Mouse (Mus musculus): ENCODE measurements around the gene Tbp. TPM values are rescaled to one million over a fixed set of nuclear protein-coding genes. Genes with fewer than 3 reads are reported as not detected.

Gene Tbp
- total RNA-seq, 1 experiment, result 39.4 TPM

GRCm38 (mm10) chr17:15566908-15567307 is 67.2 kb downstream of the Tbp start:
- Histone ChIP-seq H3K36me3 (ENCODE audit: control insufficient read depth, insufficient read depth, low read length, poor library complexity, severe bottlenecking) (no peaks in the 10 kb centered on the region), H3K9ac (ENCODE audit: insufficient read depth, low read depth, low read length, poor library complexity, severe bottlenecking) (no peak overlapping the region), H3K27ac (ENCODE audit: insufficient read depth, low read depth, low read length, poor library complexity, severe bottlenecking) (no peak overlapping the region), H3K9me3 (ENCODE audit: control insufficient read depth, insufficient read depth, low read depth, low read length) (no peaks in the 10 kb centered on the region), H3K4me1 (ENCODE audit: control insufficient read depth in 2 of 2, insufficient read depth in 2 of 2, low read length in 2 of 2, poor library complexity in 1 of 2) (peaks cover 3 to 4% of the 10 kb centered on the region in 2 experiments; a peak in 2 of 4 replicates), H3K4me3 (ENCODE audit: insufficient read depth in 1 of 2, low read depth in 1 of 2, low read length in 2 of 2, poor library complexity in 1 of 2, severe bottlenecking in 1 of 2) (no peak overlapping the region)
- in situ Hi-C loops (cut with MboI; ENCODE audit: low sequenced_read_pairs in 2 of 2, unreplicated experiment in 2 of 2), result no loop called here
- DNase-seq (ENCODE audit: low read depth, low spot score), result no peak
- TF ChIP-seq ZC3H11A (IDR thresholded peaks at IDR 0.05; ENCODE audit: borderline replicate concordance, low read depth, low read length), result no peak
- TF ChIP-seq ZNF384 (IDR thresholded peaks at IDR 0.05; ENCODE audit: low read depth, low read length), result no peak
- TF ChIP-seq HCFC1 (IDR thresholded peaks at IDR 0.05; ENCODE audit: borderline replicate concordance, insufficient read depth, low read length), result no peak
- no peak for TF ChIP-seq MAFK (IDR thresholded peaks at IDR 0.05; ENCODE audit: insufficient read depth, low read depth, low read length)
- TF ChIP-seq CHD2 (IDR thresholded peaks at IDR 0.05; ENCODE audit: low read depth, low read length), result no peak

GRCm38 (mm10) chr17:15575056-15575455 is 75.4 kb downstream of the Tbp start:
- in situ Hi-C loops (cut with MboI; ENCODE audit: low sequenced_read_pairs in 2 of 2, unreplicated experiment in 2 of 2), result no loop called here
- no peak overlapping the region for H3K27ac ChIP-seq (ENCODE audit: insufficient read depth, low read depth, low read length, poor library complexity, severe bottlenecking)

GRCm38 (mm10) chr17:15577291-15577694 is 77.6 kb downstream of the Tbp start:
- in situ Hi-C loops (cut with MboI; ENCODE audit: low sequenced_read_pairs in 2 of 2, unreplicated experiment in 2 of 2), result no loop called here
- no peak for DNase-seq (ENCODE audit: low read depth, low spot score)
- Histone ChIP-seq H3K4me3 (ENCODE audit: insufficient read depth in 1 of 2, low read depth in 1 of 2, low read length in 2 of 2, poor library complexity in 1 of 2, severe bottlenecking in 1 of 2) (peak overlapping the region; percentile 54 to 58), H3K36me3 (ENCODE audit: control insufficient read depth, insufficient read depth, low read length, poor library complexity, severe bottlenecking) (no peaks in the 10 kb centered on the region), H3K27ac (ENCODE audit: insufficient read depth, low read depth, low read length, poor library complexity, severe bottlenecking) (no peak overlapping the region), H3K9me3 (ENCODE audit: control insufficient read depth, insufficient read depth, low read depth, low read length) (no peaks in the 10 kb centered on the region), H3K9ac (ENCODE audit: insufficient read depth, low read depth, low read length, poor library complexity, severe bottlenecking) (0 out of 2 replicates have a peak overlapping the region, but pooled peaks have one; percentile 45), H3K4me1 (ENCODE audit: control insufficient read depth in 2 of 2, insufficient read depth in 2 of 2, low read length in 2 of 2, poor library complexity in 1 of 2) (no peaks in the 10 kb centered on the region; a peak in 1 of 4 replicates)
- TF ChIP-seq ZNF384 (IDR thresholded peaks at IDR 0.05; ENCODE audit: low read depth, low read length) (no peak), CHD2 (IDR thresholded peaks at IDR 0.05; ENCODE audit: low read depth, low read length) (no peak), HCFC1 (IDR thresholded peaks at IDR 0.05; ENCODE audit: borderline replicate concordance, insufficient read depth, low read length) (no peak), ZC3H11A (IDR thresholded peaks at IDR 0.05; ENCODE audit: borderline replicate concordance, low read depth, low read length) (no peak), MAFK (IDR thresholded peaks at IDR 0.05; ENCODE audit: insufficient read depth, low read depth, low read length) (no peak)

More at GRCm38 (mm10) chr17:15575056-15575455, 75.4 kb downstream of the Tbp start:
- no peak for TF ChIP-seq ZNF384 (IDR thresholded peaks at IDR 0.05; ENCODE audit: low read depth, low read length)
- TF ChIP-seq MAFK (IDR thresholded peaks at IDR 0.05; ENCODE audit: insufficient read depth, low read depth, low read length), result no peak
- no peak for TF ChIP-seq ZC3H11A (IDR thresholded peaks at IDR 0.05; ENCODE audit: borderline replicate concordance, low read depth, low read length)
- no peak for TF ChIP-seq HCFC1 (IDR thresholded peaks at IDR 0.05; ENCODE audit: borderline replicate concordance, insufficient read depth, low read length)
- no peak for TF ChIP-seq CHD2 (IDR thresholded peaks at IDR 0.05; ENCODE audit: low read depth, low read length)
- Histone ChIP-seq H3K4me3 (ENCODE audit: insufficient read depth in 1 of 2, low read depth in 1 of 2, low read length in 2 of 2, poor library complexity in 1 of 2, severe bottlenecking in 1 of 2) (no peak overlapping the region), H3K4me1 (ENCODE audit: control insufficient read depth in 2 of 2, insufficient read depth in 2 of 2, low read length in 2 of 2, poor library complexity in 1 of 2) (no peaks in the 10 kb centered on the region; a peak in 1 of 4 replicates), H3K36me3 (ENCODE audit: control insufficient read depth, insufficient read depth, low read length, poor library complexity, severe bottlenecking) (no peaks in the 10 kb centered on the region), H3K9me3 (ENCODE audit: control insufficient read depth, insufficient read depth, low read depth, low read length) (no peaks in the 10 kb centered on the region), H3K9ac (ENCODE audit: insufficient read depth, low read depth, low read length, poor library complexity, severe bottlenecking) (no peak overlapping the region)
- DNase-seq (ENCODE audit: low read depth, low spot score), result no peak

Other genes with a start within 250 kb of the Tbp start
- gene Dll1, start 123.0 kb upstream of the Tbp start, total RNA-seq (2012; rRNA removed), result 13.8 and 42.4 TPM in 2 replicates
- 7.1 and 9.2 TPM in 2 replicates for gene Fam120b, start 103.7 kb upstream of the Tbp start, total RNA-seq (2012; rRNA removed)
- gene Psmb1, start 137 bp upstream of the Tbp start, total RNA-seq (2012; rRNA removed), result 151 and 189 TPM in 2 replicates
- 65.1 and 82.7 TPM in 2 replicates for gene Pdcd2, start 27.4 kb downstream of the Tbp start, total RNA-seq (2012; rRNA removed)
- 1.9 and 2.7 TPM in 2 replicates for gene Prdm9, start 64.5 kb downstream of the Tbp start, total RNA-seq (2012; rRNA removed)
- gene Chd1, start 205.1 kb downstream of the Tbp start, total RNA-seq (2012; rRNA removed), result 34.8 and 39.8 TPM in 2 replicates

All from ES-E14 (cell line).